Mouse (Mus musculus): ENCODE measurements around the gene Fam107a. TPM values are rescaled to one million over a fixed set of nuclear protein-coding genes. Genes with fewer than 3 reads are reported as not detected.

The Fam107a gene
- total and polyA plus RNA-seq, 3 experiments = not detected

GRCm38 (mm10) chr14:8256072-8256471 is 61.8 kb downstream of the Fam107a start:
- H3K9me3 ChIP-seq (replicated peaks; ENCODE audit: insufficient read depth, low read length) = no peaks in the 10 kb centered on the region
- H3K36me3 ChIP-seq (ENCODE audit: control insufficient read depth in 1 of 2, insufficient read depth in 2 of 2, low read length in 2 of 2) = no peaks in the 10 kb centered on the region
- H3K27me3 ChIP-seq (ENCODE audit: control insufficient read depth in 1 of 2, insufficient read depth in 2 of 2, low read length in 2 of 2) = no peaks in the 10 kb centered on the region; a peak in 1 of 4 replicates
- no peaks in the 10 kb centered on the region for H3K79me2 ChIP-seq (ENCODE audit: control insufficient read depth, insufficient read depth, low read length, poor library complexity)
- H3K4me1 ChIP-seq (ENCODE audit: control insufficient read depth in 1 of 2, insufficient read depth in 2 of 2, low read length in 2 of 2) = no peaks in the 10 kb centered on the region
- no peak overlapping the region for H3K9ac ChIP-seq (ENCODE audit: control insufficient read depth, low read depth, low read length, poor library complexity, severe bottlenecking)
- H3K4me3 ChIP-seq (ENCODE audit: control insufficient read depth in 1 of 2, insufficient read depth in 1 of 2, low read depth in 2 of 2, low read length in 2 of 2) = no peak overlapping the region
- TF ChIP-seq CHD1 (IDR thresholded peaks at IDR 0.05; ENCODE audit: low read depth, low read length) (no peak), TCF12 (IDR thresholded peaks at IDR 0.05; ENCODE audit: low read depth, low read length) (no peak), GATA1 (IDR thresholded peaks at IDR 0.05; ENCODE audit: low read depth, low read length) (no peak), POLR2AphosphoS2 (IDR thresholded peaks at IDR 0.05; ENCODE audit: low read length) (no peak), EP300 (IDR thresholded peaks at IDR 0.05; ENCODE audit: low read depth in 1 of 2, low read length in 2 of 2) (no peak), MAX (IDR thresholded peaks at IDR 0.05; ENCODE audit: low read length) (no peak), JUND (IDR thresholded peaks at IDR 0.05; ENCODE audit: low read depth, low read length) (no peak), BHLHE40 (IDR thresholded peaks at IDR 0.05; ENCODE audit: borderline replicate concordance, low read depth, low read length) (no peak), SMC3 (IDR thresholded peaks at IDR 0.05; ENCODE audit: low read depth, low read length) (no peak), MAZ (IDR thresholded peaks at IDR 0.05; ENCODE audit: low read depth, low read length) (no peak), KAT2A (conservative IDR thresholded peaks at IDR 0.05; ENCODE audit: low read depth, low read length) (no peak), E2F4 (IDR thresholded peaks at IDR 0.05; ENCODE audit: borderline replicate concordance, low read depth, low read length) (no peak), USF1 (IDR thresholded peaks at IDR 0.05; ENCODE audit: low read depth, low read length) (no peak), NRF1 (IDR thresholded peaks at IDR 0.05; ENCODE audit: insufficient read depth, low read depth, low read length, poor library complexity, severe bottlenecking) (no peak), TAL1 (IDR thresholded peaks at IDR 0.05; ENCODE audit: low read length) (no peak), HCFC1 (IDR thresholded peaks at IDR 0.05; ENCODE audit: low read depth, low read length) (no peak), MYB (IDR thresholded peaks at IDR 0.05; ENCODE audit: low read depth, low read length) (no peak), ZKSCAN1 (IDR thresholded peaks at IDR 0.05; ENCODE audit: low read depth, low read length) (no peak), ZMIZ1 (IDR thresholded peaks at IDR 0.05; ENCODE audit: low read depth, low read length) (no peak)
- DNase-seq (ENCODE audit: low read depth, low spot score) = no peak
- no peak overlapping the region for H3K27ac ChIP-seq (ENCODE audit: control insufficient read depth, low read depth, low read length)

GRCm38 (mm10) chr14:8255076-8255729 is 62.6 kb downstream of the Fam107a start:
- TF ChIP-seq CTCF (IDR thresholded peaks at IDR 0.05 in 2 of 3, conservative IDR thresholded peaks at IDR 0.05 in 1 of 3; ENCODE audit: control insufficient read depth in 1 of 3, insufficient read depth in 1 of 3, low read depth in 2 of 3, low read length in 3 of 3, poor library complexity in 1 of 3, severe bottlenecking in 1 of 3) (peak; percentile 27 to 65 (median 27); a peak in 4 of 6 replicates), ZC3H11A (IDR thresholded peaks at IDR 0.05; ENCODE audit: low read depth, low read length) (peak; percentile 49), SMC3 (IDR thresholded peaks at IDR 0.05; ENCODE audit: low read depth, low read length) (peak; percentile 79), MYC (IDR thresholded peaks at IDR 0.05; ENCODE audit: low read depth, low read length) (no peak), RAD21 (IDR thresholded peaks at IDR 0.05; ENCODE audit: low read depth, low read length) (peak; percentile 45)
- H3K4me1 ChIP-seq (ENCODE audit: control insufficient read depth in 1 of 2, insufficient read depth in 2 of 2, low read length in 2 of 2) = no peaks in the 10 kb centered on the region
- H3K27me3 ChIP-seq (ENCODE audit: control insufficient read depth in 1 of 2, insufficient read depth in 2 of 2, low read length in 2 of 2) = no peaks in the 10 kb centered on the region; a peak in 1 of 4 replicates
- no peak overlapping the region for H3K9ac ChIP-seq (ENCODE audit: control insufficient read depth, low read depth, low read length, poor library complexity, severe bottlenecking)
- no peak overlapping the region for H3K27ac ChIP-seq (ENCODE audit: control insufficient read depth, low read depth, low read length)
- peak; percentile 72 for DNase-seq (ENCODE audit: low read depth, low spot score)
- H3K79me2 ChIP-seq (ENCODE audit: control insufficient read depth, insufficient read depth, low read length, poor library complexity) = no peaks in the 10 kb centered on the region
- no peaks in the 10 kb centered on the region for H3K9me3 ChIP-seq (replicated peaks; ENCODE audit: insufficient read depth, low read length)
- H3K4me3 ChIP-seq (ENCODE audit: control insufficient read depth in 1 of 2, insufficient read depth in 1 of 2, low read depth in 2 of 2, low read length in 2 of 2) = no peak overlapping the region
- no peaks in the 10 kb centered on the region for H3K36me3 ChIP-seq (ENCODE audit: control insufficient read depth in 1 of 2, insufficient read depth in 2 of 2, low read length in 2 of 2)

Measured in MEL (cell line).